Mouse (Mus musculus) kidney, postnatal 4 days (tissue): ENCODE measurements around the gene Wdr1.
A peak's percentile ranks its signal among the peaks of the same experiment; 100 is the strongest.
"Not testable (repeated sequence)": the region's sequence is repeated elsewhere in the genome, so short reads cannot be mapped to it uniquely, and the experiment has no call there.

ENCODE experiments used
- DNase-seq, 2 experiments: peaks; one replicate each; pipeline ENCODE4 v3.0.0; 2021; ENCODE audit warnings: mixed read lengths in 2 of 2

The Wdr1 gene

GRCm38 (mm10) chr5:38563121-38563520 lies at the start of gene Wdr1:
Gene Wdr1, minus strand, starts transcription at chr5:38563221.
- DNase-seq, result no peak

GRCm38 (mm10) chr5:38611118-38611517 lies 48.1 kb upstream of the Wdr1 start:
- no peak for DNase-seq

- not testable (repeated sequence) for DNase-seq
Measured at GRCm38 (mm10) chr5:38608219-38608618, 45.2 kb upstream of the Wdr1 start.

GRCm38 (mm10) chr5:38598647-38599304 lies 35.8 kb upstream of the Wdr1 start:
- peak; percentile 2 to 6 for DNase-seq

- peak; percentile 3 to 17 for DNase-seq
Measured at GRCm38 (mm10) chr5:38588924-38589323, 25.9 kb upstream of the Wdr1 start.

- DNase-seq, result no peak
Measured at GRCm38 (mm10) chr5:38585450-38585849, 22.4 kb upstream of the Wdr1 start.

- DNase-seq, result no peak
Measured at GRCm38 (mm10) chr5:38583026-38583425, 20.0 kb upstream of the Wdr1 start.

GRCm38 (mm10) chr5:38580703-38581102 lies 17.7 kb upstream of the Wdr1 start:
- DNase-seq, result peak; percentile 42 to 53

- no peak for DNase-seq
Measured at GRCm38 (mm10) chr5:38570876-38571275, 7.9 kb upstream of the Wdr1 start.

- DNase-seq, result no peak
Measured at GRCm38 (mm10) chr5:38568652-38569051, 5.6 kb upstream of the Wdr1 start.

- no peak for DNase-seq
Measured at GRCm38 (mm10) chr5:38564831-38565230, 1.8 kb upstream of the Wdr1 start.

- peak; percentile 99 for DNase-seq
Measured at GRCm38 (mm10) chr5:38561426-38562024, 1.5 kb downstream of the Wdr1 start.

- DNase-seq, result peak; percentile 62 to 78
Measured at GRCm38 (mm10) chr5:38560586-38561425, 2.2 kb downstream of the Wdr1 start.

- no peak for DNase-seq
Measured at GRCm38 (mm10) chr5:38558831-38559230, 4.2 kb downstream of the Wdr1 start.

- DNase-seq, result no peak
Measured at GRCm38 (mm10) chr5:38557811-38558210, 5.2 kb downstream of the Wdr1 start.

GRCm38 (mm10) chr5:38556406-38556805 lies 6.6 kb downstream of the Wdr1 start:
- DNase-seq, result no peak

GRCm38 (mm10) chr5:38553953-38554352 lies 9.1 kb downstream of the Wdr1 start:
- DNase-seq, result no peak

- no peak for DNase-seq
Measured at GRCm38 (mm10) chr5:38553491-38553890, 9.5 kb downstream of the Wdr1 start.

GRCm38 (mm10) chr5:38552615-38553014 lies 10.4 kb downstream of the Wdr1 start:
- no peak for DNase-seq

- no peak for DNase-seq
Measured at GRCm38 (mm10) chr5:38550221-38550768, 12.7 kb downstream of the Wdr1 start.

- DNase-seq, result peak; percentile 62 to 66
Measured at GRCm38 (mm10) chr5:38549461-38549909, 13.5 kb downstream of the Wdr1 start.

GRCm38 (mm10) chr5:38547375-38547774 lies 15.6 kb downstream of the Wdr1 start:
- DNase-seq, result no peak
